Mouse (Mus musculus): ENCODE results near the gene Akap6. TPM values are rescaled to one million over a fixed set of nuclear protein-coding genes. Genes with fewer than 3 reads are reported as not detected.

Akap6 gene
- polyA plus RNA-seq, 1 experiment from 2014 or later: 9.7 TPM

GRCm38 (mm10) chr12:52876978-52877769 is 178.0 kb downstream of the Akap6 start:
- Histone ChIP-seq H3K4me2 (peak overlapping the region; percentile 33), H3K4me1 (replicated peaks) (peaks cover 64% of the 10 kb centered on the region), H3K4me3 (no peak overlapping the region), H3K36me3 (peaks cover 7% of the 10 kb centered on the region; the same call in 1 of the 2 replicates), H3K27me3 (replicated peaks) (no peaks in the 10 kb centered on the region), H3K27ac (ENCODE audit: poor library complexity, severe bottlenecking) (peak overlapping the region; percentile 76), H3K9ac (no peak overlapping the region), H3K9me3 (replicated peaks) (no peaks in the 10 kb centered on the region)
- 61% methylated on average over 8 of the region's 8 CpGs for WGBS
- no peak for ATAC-seq (ENCODE audit: insufficient number of reproducible peaks, low FRiP score)

- H3K9me3 ChIP-seq (replicated peaks): no peaks in the 10 kb centered on the region
- peaks cover 65% of the 10 kb centered on the region for H3K4me1 ChIP-seq (replicated peaks)
- no peak overlapping the region for H3K4me3 ChIP-seq
- peaks cover 7% of the 10 kb centered on the region; the same call in 1 of the 2 replicates for H3K36me3 ChIP-seq
- no peaks in the 10 kb centered on the region for H3K27me3 ChIP-seq (replicated peaks)
- peak overlapping the region; percentile 23; the same call in 1 of the 2 replicates for H3K4me2 ChIP-seq
- WGBS: 19% methylated on average over 8 of the region's 8 CpGs
- no peak overlapping the region for H3K9ac ChIP-seq
- peak overlapping the region; percentile 73 for H3K27ac ChIP-seq (ENCODE audit: poor library complexity, severe bottlenecking)
- ATAC-seq (ENCODE audit: insufficient number of reproducible peaks, low FRiP score): peak; percentile 85
These were observed 180.1 kb downstream of the Akap6 start for GRCm38 (mm10) chr12:52879324-52879723.

DNA sequence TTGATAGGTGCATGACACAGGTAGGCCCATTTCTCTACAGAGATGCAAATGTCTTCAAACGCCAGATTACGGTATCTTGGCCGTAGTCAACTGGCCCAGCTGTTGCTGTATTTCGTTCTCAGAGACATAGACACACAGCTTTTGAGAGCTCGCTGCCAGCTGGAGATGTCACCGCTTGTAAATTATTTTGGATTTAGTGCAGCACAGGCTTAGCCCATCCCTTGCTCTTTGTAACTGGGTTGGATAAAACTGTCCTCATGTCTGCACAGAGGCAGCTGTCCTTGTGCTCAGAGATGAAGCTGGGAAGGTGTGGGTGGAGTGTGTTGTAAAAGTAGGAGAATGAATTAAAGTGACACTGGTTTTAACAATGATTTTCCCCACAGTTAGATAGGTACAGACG is 193.3 kb downstream of the Akap6 start:
- H3K27ac ChIP-seq (ENCODE audit: poor library complexity, severe bottlenecking): no peak overlapping the region
- peaks cover 7% of the 10 kb centered on the region for H3K36me3 ChIP-seq
- no peak overlapping the region for H3K4me3 ChIP-seq
- ATAC-seq (ENCODE audit: insufficient number of reproducible peaks, low FRiP score): no peak
- H3K27me3 ChIP-seq (replicated peaks): no peaks in the 10 kb centered on the region
- 85% methylated on average over 7 of the region's 7 CpGs for WGBS
- no peak overlapping the region for H3K4me2 ChIP-seq
- H3K9ac ChIP-seq: no peak overlapping the region
- no peaks in the 10 kb centered on the region for H3K9me3 ChIP-seq (replicated peaks)
- peaks cover 16% of the 10 kb centered on the region for H3K4me1 ChIP-seq (replicated peaks)

- Histone ChIP-seq H3K4me1 (replicated peaks) (peaks cover 16% of the 10 kb centered on the region), H3K9me3 (replicated peaks) (no peaks in the 10 kb centered on the region), H3K4me2 (no peak overlapping the region), H3K27me3 (replicated peaks) (no peaks in the 10 kb centered on the region), H3K36me3 (no peaks in the 10 kb centered on the region; the same call in 1 of the 2 replicates), H3K27ac (ENCODE audit: poor library complexity, severe bottlenecking) (no peak overlapping the region), H3K9ac (no peak overlapping the region), H3K4me3 (no peak overlapping the region)
- 63% methylated on average over 11 of the region's 11 CpGs for WGBS
- no peak; the same call in 1 of the 2 replicates for ATAC-seq (ENCODE audit: insufficient number of reproducible peaks, low FRiP score)
These were observed 194.6 kb downstream of the Akap6 start for GRCm38 (mm10) chr12:52893656-52894405.

- Histone ChIP-seq H3K4me2 (peak overlapping the region; percentile 26; the same call in 1 of the 2 replicates), H3K4me1 (replicated peaks) (peaks cover 17% of the 10 kb centered on the region), H3K27ac (ENCODE audit: poor library complexity, severe bottlenecking) (no peak overlapping the region), H3K27me3 (replicated peaks) (no peaks in the 10 kb centered on the region), H3K4me3 (no peak overlapping the region), H3K9ac (no peak overlapping the region), H3K9me3 (replicated peaks) (no peaks in the 10 kb centered on the region), H3K36me3 (no peaks in the 10 kb centered on the region; the same call in 1 of the 2 replicates)
- no peak; the same call in 1 of the 2 replicates for ATAC-seq (ENCODE audit: insufficient number of reproducible peaks, low FRiP score)
- 35% methylated on average over 6 of the region's 6 CpGs for WGBS
These were observed 196.7 kb downstream of the Akap6 start for GRCm38 (mm10) chr12:52895672-52896460.

DNA sequence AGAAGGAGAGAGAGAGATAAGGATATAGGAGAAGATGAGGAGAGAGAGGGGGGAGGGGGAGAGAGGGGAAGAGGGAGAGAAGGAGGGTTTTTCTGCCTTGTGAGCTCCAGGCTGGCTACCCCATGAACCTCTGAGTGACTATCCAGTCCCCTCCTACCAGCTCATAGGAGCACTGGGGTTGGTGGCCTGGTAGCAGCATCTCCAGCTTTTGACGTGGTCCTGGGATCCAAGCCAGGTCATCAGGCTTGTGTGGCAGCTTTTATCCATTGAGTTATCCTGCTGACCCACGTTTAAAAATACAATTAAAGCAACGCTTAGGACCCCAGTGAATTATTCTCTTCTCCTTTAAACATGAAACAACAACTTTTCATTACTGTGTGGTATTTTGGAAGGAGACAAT is 197.6 kb downstream of the Akap6 start:
- H3K4me1 ChIP-seq (replicated peaks): peaks cover 22% of the 10 kb centered on the region
- H3K27me3 ChIP-seq (replicated peaks): no peaks in the 10 kb centered on the region
- no peaks in the 10 kb centered on the region for H3K9me3 ChIP-seq (replicated peaks)
- H3K4me3 ChIP-seq: no peak overlapping the region
- ATAC-seq (ENCODE audit: insufficient number of reproducible peaks, low FRiP score): no peak
- H3K36me3 ChIP-seq: no peaks in the 10 kb centered on the region
- H3K27ac ChIP-seq (ENCODE audit: poor library complexity, severe bottlenecking): no peak overlapping the region
- H3K9ac ChIP-seq: no peak overlapping the region
- H3K4me2 ChIP-seq: no peak overlapping the region
- 39% methylated on average over 3 of the region's 3 CpGs for WGBS

- no peak for ATAC-seq (ENCODE audit: insufficient number of reproducible peaks, low FRiP score)
- H3K4me3 ChIP-seq: no peak overlapping the region
- H3K9ac ChIP-seq: no peak overlapping the region
- no peaks in the 10 kb centered on the region for H3K9me3 ChIP-seq (replicated peaks)
- H3K27ac ChIP-seq (ENCODE audit: poor library complexity, severe bottlenecking): no peak overlapping the region
- peaks cover 16% of the 10 kb centered on the region for H3K4me1 ChIP-seq (replicated peaks)
- H3K27me3 ChIP-seq (replicated peaks): no peaks in the 10 kb centered on the region
- H3K4me2 ChIP-seq: no peak overlapping the region
- WGBS: 63% methylated on average over 10 of the region's 10 CpGs
- no peaks in the 10 kb centered on the region for H3K36me3 ChIP-seq
These were observed 198.9 kb downstream of the Akap6 start for GRCm38 (mm10) chr12:52898130-52898529.

DNA sequence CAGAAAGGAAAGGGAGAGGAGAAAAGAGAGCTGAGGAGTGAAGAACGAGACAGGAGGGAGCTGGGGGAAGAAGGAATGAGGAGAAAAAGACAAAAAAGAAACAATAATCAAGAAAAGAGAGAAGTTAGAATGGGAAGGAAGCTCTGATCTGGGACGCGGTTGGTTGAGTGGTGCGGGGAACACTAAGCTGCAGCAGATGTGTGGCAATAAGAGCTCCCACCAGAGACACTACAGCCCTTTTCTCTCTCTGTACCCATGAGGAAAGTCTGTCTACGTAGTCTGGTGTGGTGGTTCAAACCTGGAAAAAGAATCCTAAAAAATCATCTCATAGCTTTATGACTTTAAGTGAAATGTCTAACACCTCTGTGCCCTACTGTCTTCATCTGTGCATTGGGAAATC is 204.9 kb downstream of the Akap6 start:
- WGBS: 83% methylated on average over 5 of the region's 5 CpGs
- no peaks in the 10 kb centered on the region for H3K9me3 ChIP-seq (replicated peaks)
- H3K9ac ChIP-seq: no peak overlapping the region
- H3K27me3 ChIP-seq (replicated peaks): no peaks in the 10 kb centered on the region
- H3K4me1 ChIP-seq (replicated peaks): peaks cover 13% of the 10 kb centered on the region
- no peak overlapping the region for H3K27ac ChIP-seq (ENCODE audit: poor library complexity, severe bottlenecking)
- no peak overlapping the region for H3K4me2 ChIP-seq
- ATAC-seq (ENCODE audit: insufficient number of reproducible peaks, low FRiP score): no peak
- no peaks in the 10 kb centered on the region for H3K36me3 ChIP-seq
- no peak overlapping the region for H3K4me3 ChIP-seq

- H3K4me3 ChIP-seq: no peak overlapping the region
- H3K27ac ChIP-seq (ENCODE audit: poor library complexity, severe bottlenecking): no peak overlapping the region
- no peaks in the 10 kb centered on the region for H3K9me3 ChIP-seq (replicated peaks)
- H3K4me2 ChIP-seq: no peak overlapping the region
- no peaks in the 10 kb centered on the region for H3K27me3 ChIP-seq (replicated peaks)
- no peak for ATAC-seq (ENCODE audit: insufficient number of reproducible peaks, low FRiP score)
- peaks cover 8% of the 10 kb centered on the region; the same call in 1 of the 2 replicates for H3K4me1 ChIP-seq (replicated peaks)
- 59% methylated on average over 13 of the region's 13 CpGs for WGBS
- peaks cover 2% of the 10 kb centered on the region; the same call in 1 of the 2 replicates for H3K36me3 ChIP-seq
- H3K9ac ChIP-seq: no peak overlapping the region
These were observed 209.4 kb downstream of the Akap6 start for GRCm38 (mm10) chr12:52908448-52909066.

DNA sequence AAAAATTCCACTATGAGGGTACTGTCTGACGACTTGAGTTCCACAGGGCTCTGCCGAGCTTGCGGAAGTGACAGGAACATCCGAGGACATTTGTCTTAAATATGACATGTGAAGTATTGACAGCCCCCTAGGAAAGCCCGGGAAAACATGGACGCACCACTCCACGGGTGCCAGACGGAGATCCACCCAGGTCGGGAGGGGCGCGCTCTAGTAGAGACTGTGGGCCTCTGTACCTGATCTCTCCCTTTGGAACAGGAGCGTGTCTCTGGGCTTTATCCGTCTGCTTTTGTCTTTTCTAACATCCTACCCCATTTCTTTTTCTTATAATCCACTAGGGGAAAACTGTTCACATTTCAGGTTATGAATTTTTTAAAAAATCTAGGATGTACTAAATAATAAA is 211.2 kb downstream of the Akap6 start:
- Histone ChIP-seq H3K4me2 (no peak overlapping the region), H3K4me3 (no peak overlapping the region), H3K4me1 (replicated peaks) (peaks cover 7% of the 10 kb centered on the region; the same call in 1 of the 2 replicates), H3K36me3 (peaks cover 2% of the 10 kb centered on the region; the same call in 1 of the 2 replicates), H3K9me3 (replicated peaks) (no peaks in the 10 kb centered on the region), H3K27me3 (replicated peaks) (no peaks in the 10 kb centered on the region), H3K9ac (no peak overlapping the region), H3K27ac (ENCODE audit: poor library complexity, severe bottlenecking) (no peak overlapping the region)
- 76% methylated on average over 13 of the region's 13 CpGs for WGBS
- no peak for ATAC-seq (ENCODE audit: insufficient number of reproducible peaks, low FRiP score)

Data from heart, embryonic 12.5 days (tissue).